Mouse (Mus musculus) hindbrain, embryonic 14.5 days (tissue): ENCODE results near the gene Tmem145. TPM values are rescaled to one million over a fixed set of nuclear protein-coding genes. Genes with fewer than 3 reads are reported as not detected.

ENCODE experiments used
- ATAC-seq: fragments of 200-750 bp; cut with Nextera tagmentation; 2 replicates; pipeline ENCODE4 v1.8.0; 2017; ENCODE audit warnings: moderate number of reproducible peaks, mild to moderate bottlenecking, moderate TSS enrichment, moderate library complexity; ENCODE audit not compliant: low FRiP score
- DNase-seq: peaks from one replicate; pipeline ENCODE4 v3.0.0-alpha.2; 2015; ENCODE audit warnings: low spot score
- H3K27ac ChIP-seq: fragments of 300-500 bp; sonication (generic); 2 replicates; pipeline ENCODE4 v1.5.1; 2014; ENCODE audit warnings: mild to moderate bottlenecking, moderate library complexity
- H3K27me3 ChIP-seq: fragments of 300-500 bp; sonication (generic); 2 replicates; pipeline ENCODE4 v1.6.1; 2014; ENCODE audit warnings: mild to moderate bottlenecking, low read length, mixed read lengths; ENCODE audit not compliant: control insufficient read depth, insufficient read depth
- H3K36me3 ChIP-seq: fragments of 300-500 bp; sonication (generic); replicated peaks from 2 replicates; pipeline ENCODE4 v1.6.1; 2014; ENCODE audit not compliant: control insufficient read depth, insufficient read depth
- H3K4me1 ChIP-seq: fragments of 300-500 bp; sonication (generic); replicated peaks from 2 replicates; pipeline ENCODE4 v1.6.1; 2014; ENCODE audit warnings: antibody characterized with exemption, low read length, mixed read lengths; ENCODE audit not compliant: control insufficient read depth, insufficient read depth
- H3K4me2 ChIP-seq: fragments of 300-500 bp; sonication (generic); replicated peaks from 2 replicates; pipeline ENCODE4 v1.6.1; 2014; ENCODE audit warnings: mild to moderate bottlenecking, moderate library complexity
- H3K4me3 ChIP-seq: fragments of 300-500 bp; sonication (generic); replicated peaks from 2 replicates; pipeline ENCODE4 v1.5.1; 2014; ENCODE audit warnings: mild to moderate bottlenecking, low read length
- H3K9ac ChIP-seq: fragments of 300-500 bp; sonication (generic); 2 replicates; pipeline ENCODE4 v1.6.1; 2014
- H3K9me3 ChIP-seq: fragments of 300-500 bp; sonication (generic); 2 replicates; pipeline ENCODE4 v1.6.1; 2016; ENCODE audit warnings: low read length; ENCODE audit not compliant: control insufficient read depth
- WGBS: fragments of 180-500 bp; shearing (Covaris S2); extraction: QIAGEN DNeasy Blood & Tissue Kit; methylation state at CpG from one replicate; pipeline ENCODE4 v1.1.7; 2014; 5-methylcytosine and 5-hydroxymethylcytosine counted together
- polyA plus RNA-seq: library from polyadenylated mRNA; unstranded; fragments of >200 nt; fragmentation: Nextera tagmentation; extraction: Ambion mirVana; gene quantifications from 2 replicates; pipeline ENCODE4 v1.2.1, GENCODE M21; 2014

The Tmem145 gene
- polyA plus RNA-seq, 1 experiment from 2014 or later, result 74.9 TPM

DNA sequence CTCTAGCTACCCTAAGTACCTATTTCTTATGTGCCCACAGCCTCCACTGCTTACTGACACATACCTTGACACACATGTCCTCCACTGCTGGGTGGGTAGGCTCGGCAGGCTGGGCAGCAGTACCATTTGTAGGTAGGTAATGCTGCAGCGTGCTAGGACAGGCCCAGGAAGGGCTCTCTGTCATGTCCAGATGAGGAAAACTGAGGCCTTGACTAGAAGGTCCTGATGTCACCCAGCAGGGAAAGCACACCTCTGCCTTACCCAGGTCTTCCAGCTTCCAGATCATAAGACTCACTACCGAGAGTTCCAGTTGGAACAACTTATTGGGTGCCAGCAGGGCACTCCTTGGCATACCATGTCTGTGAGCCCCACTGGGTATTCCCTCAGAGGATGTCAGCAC is 30.9 kb upstream of the Tmem145 start:
- no peak overlapping the region for H3K4me2 ChIP-seq
- H3K4me3 ChIP-seq, result no peak overlapping the region
- H3K27ac ChIP-seq, result no peak overlapping the region
- peaks cover 32% of the 10 kb centered on the region for H3K36me3 ChIP-seq
- H3K4me1 ChIP-seq, result peaks cover 41% of the 10 kb centered on the region
- DNase-seq (no peak), ATAC-seq (no peak)
- H3K9me3 ChIP-seq, result no peaks in the 10 kb centered on the region
- 0 out of 2 replicates have a peak overlapping the region, but pooled peaks have one; percentile 9 for H3K9ac ChIP-seq
- WGBS, result 93% methylated on average over 3 of the region's 3 CpGs
- no peaks in the 10 kb centered on the region for H3K27me3 ChIP-seq

DNA sequence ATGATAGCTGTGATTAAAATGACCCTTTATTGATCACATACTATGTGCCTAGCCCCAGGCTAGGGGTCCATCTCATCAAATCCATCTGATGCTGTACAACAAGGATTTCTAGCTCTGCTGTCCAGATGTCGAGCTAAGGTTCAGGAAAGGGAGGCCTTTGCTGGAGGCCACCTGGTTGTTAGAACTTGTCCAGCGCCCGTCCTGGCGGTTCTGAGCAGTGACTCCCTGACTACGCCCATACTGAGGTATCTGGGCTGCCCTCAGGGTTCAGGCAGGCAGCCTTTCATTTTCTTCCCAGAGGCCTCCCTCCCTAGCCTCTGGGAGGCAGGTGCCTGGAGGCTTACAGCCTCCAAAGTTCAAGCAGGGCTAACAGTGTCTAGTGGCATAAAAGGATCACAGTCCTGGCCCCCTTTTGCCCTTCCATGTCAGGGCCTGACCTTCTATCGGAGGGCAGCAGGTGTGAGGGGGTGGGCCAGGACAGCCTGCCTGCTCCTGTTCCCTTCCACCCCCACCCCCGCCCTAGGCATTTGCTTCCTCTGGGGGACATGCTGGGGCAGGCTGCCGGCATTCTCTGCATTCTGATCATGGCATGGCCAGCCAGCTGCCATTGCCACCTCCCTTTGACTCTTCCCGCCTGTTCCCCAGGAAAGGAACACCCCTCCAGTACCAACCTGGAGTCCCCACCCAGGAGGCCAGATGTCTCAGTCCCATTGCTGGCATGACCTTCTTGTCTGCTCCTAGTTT is 30.2 kb upstream of the Tmem145 start:
- no peak overlapping the region for H3K27ac ChIP-seq
- peaks cover 46% of the 10 kb centered on the region for H3K4me1 ChIP-seq
- no peak for ATAC-seq

DNA sequence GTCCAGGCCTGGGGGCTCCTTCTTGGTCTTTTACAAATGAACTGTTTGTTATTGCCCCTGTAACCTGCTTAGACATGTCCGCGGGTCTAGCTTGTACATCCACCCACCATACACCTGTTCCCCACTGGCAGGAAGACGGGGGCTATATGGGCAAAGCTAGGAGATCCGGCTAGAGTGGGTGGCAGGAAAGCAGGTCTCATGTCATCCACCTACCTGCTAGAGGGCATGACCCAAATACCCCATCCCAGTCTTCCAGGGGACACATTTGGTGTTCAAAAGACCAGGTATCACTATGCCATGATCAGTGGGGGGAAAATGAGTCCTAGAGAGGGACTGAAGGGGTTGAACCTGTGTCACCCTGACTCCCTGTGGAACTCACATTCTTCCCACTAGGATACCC is 28.5 kb upstream of the Tmem145 start:
- WGBS, result 96% methylated on average over 4 of the region's 4 CpGs
- ATAC-seq, result no peak
- H3K4me3 ChIP-seq, result no peak overlapping the region

More for the DNA sequence above, 30.2 kb upstream of the Tmem145 start:
- Histone ChIP-seq H3K9ac (no peak overlapping the region; the same call in 1 of the 2 replicates), H3K36me3 (peaks cover 32% of the 10 kb centered on the region), H3K27me3 (no peaks in the 10 kb centered on the region), H3K4me3 (no peak overlapping the region), H3K9me3 (no peaks in the 10 kb centered on the region), H3K4me2 (no peak overlapping the region)
- 62% methylated on average over 9 of the region's 9 CpGs for WGBS
- no peak for DNase-seq

DNA sequence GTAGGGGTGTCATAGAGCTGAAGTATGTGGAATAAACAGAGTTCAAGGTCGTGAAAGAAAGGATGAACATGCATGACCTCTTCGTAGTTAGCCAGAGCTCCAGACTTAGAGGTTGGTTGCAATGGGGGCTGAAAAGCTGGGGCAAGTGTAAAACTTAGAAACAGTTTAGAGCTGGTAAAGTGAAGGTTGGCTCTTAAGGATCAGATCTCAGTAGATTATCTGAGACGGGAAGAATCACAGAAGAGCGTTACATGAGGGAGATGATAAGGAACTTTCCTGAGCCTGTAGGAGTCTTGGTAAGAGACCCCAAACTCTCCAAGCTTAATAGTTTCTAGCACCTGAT is 27.9 kb upstream of the Tmem145 start:
- peaks cover 56% of the 10 kb centered on the region for H3K4me1 ChIP-seq
- DNase-seq (no peak), ATAC-seq (no peak)
- peak overlapping the region; percentile 82 for H3K9ac ChIP-seq
- H3K4me2 ChIP-seq, result peak overlapping the region; percentile 79
- WGBS, result 20% methylated on average over 4 of the region's 4 CpGs
- peak overlapping the region; percentile 99 for H3K27ac ChIP-seq
- peak overlapping the region; percentile 65 for H3K4me3 ChIP-seq
- no peaks in the 10 kb centered on the region for H3K9me3 ChIP-seq
- peaks cover 14% of the 10 kb centered on the region for H3K36me3 ChIP-seq
- H3K27me3 ChIP-seq, result no peaks in the 10 kb centered on the region

More for the DNA sequence above, 28.5 kb upstream of the Tmem145 start:
- no peak for DNase-seq
- Histone ChIP-seq H3K9me3 (no peaks in the 10 kb centered on the region), H3K36me3 (peaks cover 19% of the 10 kb centered on the region), H3K27ac (peak overlapping the region; percentile 99), H3K9ac (peak overlapping the region; percentile 82), H3K27me3 (no peaks in the 10 kb centered on the region), H3K4me2 (peak overlapping the region; percentile 79), H3K4me1 (peaks cover 56% of the 10 kb centered on the region)

DNA sequence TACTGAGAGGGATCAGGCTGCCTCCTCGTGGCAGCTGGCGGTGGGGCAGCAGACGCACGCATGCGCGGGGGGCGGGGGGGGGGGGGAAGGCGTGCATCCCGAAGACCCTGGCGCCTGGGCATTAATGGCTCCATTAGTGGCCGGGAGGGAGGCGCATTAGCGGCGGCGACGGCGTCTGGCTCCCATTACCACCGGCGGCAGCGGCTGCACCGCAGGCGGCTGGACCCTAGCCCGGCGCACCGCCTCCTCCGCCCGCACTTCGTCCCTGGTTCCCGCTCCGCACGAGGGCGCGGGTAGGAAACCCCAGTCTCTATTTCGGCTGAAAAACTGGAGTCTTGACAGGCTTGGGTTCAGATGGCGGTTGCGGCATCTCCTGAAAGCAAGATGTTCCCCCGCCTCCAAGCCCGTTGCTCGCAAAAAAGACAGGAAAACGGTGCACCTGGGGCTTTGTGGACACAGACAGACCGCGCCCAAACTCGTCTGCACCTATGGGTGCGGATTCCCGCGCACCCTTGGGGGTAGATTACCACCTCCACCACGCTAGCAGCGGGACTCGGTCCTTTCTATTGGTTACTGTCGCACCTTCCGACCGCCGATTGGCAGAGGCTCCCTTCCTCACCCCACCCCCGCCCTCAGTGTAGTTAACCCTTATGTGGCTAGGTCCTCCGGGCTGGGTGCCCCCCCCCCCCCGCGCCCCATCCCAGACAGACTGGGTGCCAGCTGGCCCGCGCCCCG is 27.4 kb upstream of the Tmem145 start:
- no peaks in the 10 kb centered on the region for H3K27me3 ChIP-seq
- H3K4me1 ChIP-seq, result peaks cover 62% of the 10 kb centered on the region
- peaks cover 8% of the 10 kb centered on the region; the same call in 1 of the 2 replicates for H3K36me3 ChIP-seq
- WGBS, result 0% methylated on average over 49 of the region's 60 CpGs
- H3K9ac ChIP-seq, result peak overlapping the region; percentile 82
- DNase-seq (peak; percentile 83), ATAC-seq (peak; percentile 63)
- peak overlapping the region; percentile 99 for H3K27ac ChIP-seq
- no peaks in the 10 kb centered on the region for H3K9me3 ChIP-seq
- H3K4me2 ChIP-seq, result peak overlapping the region; percentile 79
- H3K4me3 ChIP-seq, result peak overlapping the region; percentile 65

DNA sequence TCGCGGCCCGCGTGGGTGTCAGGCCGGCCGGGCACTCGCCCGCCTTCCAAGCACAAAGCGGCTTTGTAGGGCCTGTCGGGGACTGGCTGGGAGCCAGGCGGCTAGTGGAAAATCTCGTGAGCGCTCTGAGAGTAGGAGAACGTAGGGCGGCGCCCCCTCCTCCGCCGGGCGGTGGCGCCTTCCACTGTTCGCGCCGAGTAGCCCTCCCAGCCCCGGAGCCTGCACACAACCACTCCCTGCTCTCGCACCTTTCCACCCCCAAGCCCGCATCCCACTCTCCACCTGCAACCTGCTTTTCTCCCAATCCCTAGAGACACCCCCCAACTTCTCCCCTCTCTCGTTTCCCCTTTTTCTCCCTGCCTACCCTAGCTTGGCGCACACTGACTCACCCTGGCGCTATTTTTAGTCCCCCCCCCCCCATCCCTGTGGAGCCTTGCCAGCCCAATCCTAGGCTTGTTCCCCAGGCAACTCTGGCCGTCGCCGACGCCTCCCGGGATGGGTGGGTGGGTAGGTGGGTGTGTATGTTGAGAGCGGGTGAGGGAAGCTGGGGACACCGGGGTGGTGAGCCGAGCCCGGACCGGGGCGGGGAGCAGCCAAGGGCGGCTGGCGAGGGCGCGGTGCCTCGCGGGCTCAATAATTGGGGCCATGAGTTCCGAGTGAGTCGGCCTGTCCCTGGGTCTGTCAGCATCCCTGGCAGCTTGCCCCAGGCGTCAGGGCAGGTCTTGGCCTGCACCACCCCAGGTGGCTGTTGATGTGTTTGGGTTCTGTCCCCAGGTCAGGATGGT is 26.6 kb upstream of the Tmem145 start:
- no peaks in the 10 kb centered on the region for H3K9me3 ChIP-seq
- H3K4me1 ChIP-seq, result peaks cover 64% of the 10 kb centered on the region

DNA sequence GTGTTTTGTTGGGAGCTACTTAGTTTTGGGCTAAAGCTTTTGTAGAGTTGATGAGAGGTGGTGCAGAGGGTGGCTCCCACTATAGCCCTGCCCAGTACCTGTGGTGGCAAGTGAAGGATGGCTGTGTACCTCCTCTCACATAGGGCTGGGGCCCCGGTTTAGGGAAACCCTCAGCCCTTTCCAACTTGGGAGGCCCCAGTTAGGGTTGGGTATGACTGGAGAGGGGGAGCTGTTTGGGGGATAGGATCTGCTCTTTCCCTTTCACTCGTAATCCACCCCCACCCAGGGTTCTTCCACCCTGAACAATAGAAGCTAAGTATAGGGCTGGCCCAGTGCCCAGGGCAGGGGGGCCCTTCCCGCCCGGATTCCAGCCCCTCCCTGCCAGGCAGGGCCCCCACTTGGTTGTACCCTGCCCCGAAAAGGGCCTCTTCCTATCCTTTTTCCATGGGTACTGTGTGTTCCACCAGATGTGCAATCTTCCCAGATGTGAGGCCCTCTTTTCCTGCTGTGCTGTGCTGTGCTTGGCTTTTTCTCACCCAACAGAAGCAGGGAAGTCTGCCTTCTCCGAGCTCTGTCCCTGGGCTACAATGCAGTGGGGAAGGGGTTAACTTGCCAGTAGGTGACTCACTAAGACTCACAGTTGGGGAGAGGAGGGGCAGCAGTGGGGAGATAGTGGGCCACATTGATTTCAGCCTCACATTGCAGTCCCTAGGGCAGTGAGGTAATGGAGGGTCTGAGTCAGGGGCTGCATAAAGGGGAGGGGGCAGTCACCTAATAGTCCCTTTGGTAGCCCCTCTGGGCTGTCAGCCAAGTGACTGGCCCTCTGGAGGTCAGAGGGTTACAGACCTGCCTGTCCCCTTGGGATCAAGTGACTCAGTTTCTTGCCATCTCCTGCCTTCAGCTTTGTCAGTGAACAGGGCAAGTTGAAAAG is 25.8 kb upstream of the Tmem145 start:
- Histone ChIP-seq H3K27ac (peak overlapping the region; percentile 99), H3K4me2 (peak overlapping the region; percentile 79), H3K4me1 (peaks cover 63% of the 10 kb centered on the region), H3K36me3 (peaks cover 5% of the 10 kb centered on the region), H3K27me3 (no peaks in the 10 kb centered on the region), H3K9me3 (no peaks in the 10 kb centered on the region), H3K9ac (peak overlapping the region; percentile 82), H3K4me3 (peak overlapping the region; percentile 65)
- DNase-seq (peak; percentile 43), ATAC-seq (0 out of 2 replicates have a peak, but pooled peaks have one; percentile 0)
- WGBS, result 0% methylated on average over 6 of the region's 6 CpGs

More for the DNA sequence above, 26.6 kb upstream of the Tmem145 start:
- ATAC-seq (peak; percentile 64), DNase-seq (peak; percentile 90)
- H3K4me2 ChIP-seq, result peak overlapping the region; percentile 79
- H3K27ac ChIP-seq, result peak overlapping the region; percentile 99
- peak overlapping the region; percentile 65 for H3K4me3 ChIP-seq
- under 1% methylated on average over 41 of the region's 49 CpGs for WGBS
- no peaks in the 10 kb centered on the region for H3K27me3 ChIP-seq
- peak overlapping the region; percentile 82 for H3K9ac ChIP-seq
- H3K36me3 ChIP-seq, result 0 out of 2 replicates have a peak, but pooled peaks cover under 1% of the 10 kb centered on the region

DNA sequence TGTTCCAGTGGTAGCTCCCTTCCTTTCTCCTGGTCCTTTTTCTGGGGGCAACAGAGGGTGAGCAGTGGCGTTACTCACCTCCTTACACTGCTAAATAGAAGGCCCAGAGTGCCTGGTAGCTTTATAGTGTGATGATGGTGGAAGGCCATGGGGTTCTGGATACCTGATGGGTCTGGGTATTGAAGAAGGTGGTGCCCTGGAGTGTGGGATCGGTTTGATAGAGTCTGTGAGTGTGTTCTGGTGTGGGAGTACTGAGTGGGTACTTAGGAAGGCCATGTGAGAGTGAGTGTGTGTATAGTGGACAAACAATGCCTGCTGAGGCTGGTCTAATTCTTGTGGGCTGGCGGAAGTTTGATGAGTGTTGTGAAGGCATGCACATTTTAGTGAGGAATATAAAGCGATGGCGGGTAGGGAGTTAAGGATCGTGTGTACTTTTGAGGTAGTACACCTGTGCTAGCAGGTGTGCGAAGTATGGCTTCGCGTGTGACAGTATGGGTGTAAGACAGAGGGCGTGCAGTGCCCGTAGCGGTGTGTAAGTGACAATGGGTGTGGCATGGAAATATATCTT is 24.7 kb upstream of the Tmem145 start:
- peaks cover 16% of the 10 kb centered on the region for H3K36me3 ChIP-seq
- H3K4me3 ChIP-seq, result peak overlapping the region; percentile 82
- 24% methylated on average over 12 of the region's 12 CpGs for WGBS
- H3K9me3 ChIP-seq, result no peaks in the 10 kb centered on the region
- ATAC-seq, result no peak
- peak overlapping the region; percentile 34; the same call in 1 of the 2 replicates for H3K9ac ChIP-seq
- peak overlapping the region; percentile 79 for H3K4me2 ChIP-seq
- H3K27ac ChIP-seq, result peak overlapping the region; percentile 99
- no peak for DNase-seq
- peaks cover 53% of the 10 kb centered on the region for H3K4me1 ChIP-seq
- no peaks in the 10 kb centered on the region for H3K27me3 ChIP-seq
